Mouse (Mus musculus): ENCODE data around the gene Nr1i3. TPM values are rescaled to one million over a fixed set of nuclear protein-coding genes. Genes with fewer than 3 reads are reported as not detected.

Nr1i3 gene
- total RNA-seq, 2 experiments from 2014 or later: not detected

Other genes with a start within 250 kb of the Nr1i3 start
- gene Fcgr2b, start 237.4 kb upstream of the Nr1i3 start, total RNA-seq (2021): 1 to 10 TPM; 2.2 to 2.4 TPM
- not detected for gene Fcgr4, start 195.1 kb upstream of the Nr1i3 start, total RNA-seq (2021)
- 1 to 10 TPM; 2.6 to 4.6 TPM for gene Fcgr3, start 149.0 kb upstream of the Nr1i3 start, total RNA-seq (2021)
- under 1 TPM; 0.54 to 0.91 TPM for gene Cfap126, start 100.1 kb upstream of the Nr1i3 start, total RNA-seq (2021)
- gene Sdhc, start 63.4 kb upstream of the Nr1i3 start, total RNA-seq (2021): 100 to 1,000 TPM; 691 to 738 TPM
- gene Mpz, start 63.3 kb upstream of the Nr1i3 start, total RNA-seq (2021): 100 to 1,000 TPM in 1 of 2 experiments, 10 to 100 TPM in 1; 33.1 to 105 TPM
- 10 to 100 TPM; 48.8 to 49.5 TPM for gene Pcp4l1, start 17.7 kb upstream of the Nr1i3 start, total RNA-seq (2021)
- gene Tomm40l, start 8.5 kb downstream of the Nr1i3 start, total RNA-seq (2021): 10 to 100 TPM; 52.0 to 54.8 TPM
- 1 to 10 TPM in 1 of 2 experiments, not detected in 1; 1.7 TPM for gene Apoa2, start 11.1 kb downstream of the Nr1i3 start, total RNA-seq (2021)
- 1 to 10 TPM; 2.5 to 4.9 TPM for gene Fcer1g, start 20.4 kb downstream of the Nr1i3 start, total RNA-seq (2021)
- under 1 TPM; 0.28 to 0.54 TPM for gene Adamts4, start 36.5 kb downstream of the Nr1i3 start, total RNA-seq (2021)
- 100 to 1,000 TPM; 874 to 989 TPM for gene Ndufs2, start 37.4 kb downstream of the Nr1i3 start, total RNA-seq (2021)
- 10 to 100 TPM in 1 of 2 experiments, 1 to 10 TPM in 1; 9.6 to 10.5 TPM for gene B4galt3, start 56.4 kb downstream of the Nr1i3 start, total RNA-seq (2021)
- 1 to 10 TPM; 8.7 TPM for gene Ppox, start 67.2 kb downstream of the Nr1i3 start, total RNA-seq (2021)
- 10 to 100 TPM; 13.5 to 13.8 TPM for gene Usp21, start 74.0 kb downstream of the Nr1i3 start, total RNA-seq (2021)
- 10 to 100 TPM; 80.9 to 82.2 TPM for gene Ufc1, start 81.1 kb downstream of the Nr1i3 start, total RNA-seq (2021)
- 10 to 100 TPM; 26.6 to 31.1 TPM for gene Dedd, start 115.2 kb downstream of the Nr1i3 start, total RNA-seq (2021)
- 10 to 100 TPM; 23.2 to 23.9 TPM for gene Nit1, start 131.7 kb downstream of the Nr1i3 start, total RNA-seq (2021)
- gene Pfdn2, start 131.7 kb downstream of the Nr1i3 start, total RNA-seq (2021): 10 to 100 TPM; 85.7 to 91.7 TPM
- gene Klhdc9, start 146.8 kb downstream of the Nr1i3 start, total RNA-seq (2021): not detected
- gene Nectin4, start 156.1 kb downstream of the Nr1i3 start, total RNA-seq (2021): under 1 TPM in 1 of 2 experiments, not detected in 1; 0.07 TPM
- gene Arhgap30, start 175.0 kb downstream of the Nr1i3 start, total RNA-seq (2021): under 1 TPM; 0.94 to 0.99 TPM
- 10 to 100 TPM; 25.7 to 27.7 TPM for gene Usf1, start 197.3 kb downstream of the Nr1i3 start, total RNA-seq (2021)
- under 1 TPM in 1 of 2 experiments, not detected in 1; 0.69 TPM for gene Tstd1, start 204.9 kb downstream of the Nr1i3 start, total RNA-seq (2021)
- gene F11r, start 223.6 kb downstream of the Nr1i3 start, total RNA-seq (2021): 1 to 10 TPM; 4.9 to 5.4 TPM